Mouse (Mus musculus): ENCODE results near the gene Lpin3.

DNA sequence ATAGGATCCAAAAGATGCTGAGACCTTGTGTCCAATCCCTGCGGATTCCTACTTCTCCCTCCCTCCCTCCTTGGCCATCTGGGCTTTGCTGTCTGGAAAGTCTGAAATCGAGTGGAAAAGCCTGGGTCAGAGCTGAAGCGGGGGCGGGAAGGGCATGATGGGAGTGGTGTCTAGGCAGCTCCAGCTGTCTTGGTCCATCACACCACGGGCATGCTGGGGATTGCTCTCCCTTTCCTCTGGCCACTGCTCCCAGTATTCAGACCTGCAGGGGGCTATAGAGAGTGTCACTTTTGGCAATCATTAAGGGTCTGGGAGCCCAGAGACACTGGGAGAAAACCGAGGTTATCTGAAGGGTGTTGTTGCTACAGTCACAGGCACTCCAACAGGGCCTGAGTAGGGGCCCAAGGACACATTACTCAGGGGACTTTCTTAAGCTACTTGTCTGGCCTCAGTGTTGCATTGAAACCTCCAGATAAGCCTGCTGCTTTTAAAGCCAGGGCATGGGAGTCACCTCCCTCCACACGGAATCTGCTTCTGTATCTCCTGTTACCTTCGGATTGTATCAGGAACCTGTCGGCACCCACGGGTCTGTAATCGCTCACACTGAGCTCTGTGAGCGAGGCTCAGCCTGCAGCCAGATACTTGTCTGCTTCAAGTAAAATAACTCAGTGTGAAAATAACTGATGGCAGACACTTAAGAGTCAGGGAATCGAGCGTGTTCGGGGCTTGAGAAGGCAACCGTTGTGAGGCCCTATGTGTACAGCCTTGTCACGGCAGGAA lies 60.6 kb downstream of the Lpin3 start:
- TF ChIP-seq NANOG (IDR thresholded peaks at IDR 0.05; ENCODE audit: borderline replicate concordance, low read length): no peak
- no peak for TF ChIP-seq CTCF (conservative IDR thresholded peaks at IDR 0.05; ENCODE audit: low read length)
- no peak for TF ChIP-seq POU5F1 (IDR thresholded peaks at IDR 0.05; ENCODE audit: borderline replicate concordance, low read length)

Data from E14TG2a.4 (cell line).